Mouse (Mus musculus): ENCODE measurements at regions not wholly inside any gene's neighbourhood (a gene's known extent, or its start where the extent isn't known, plus 50 kb on each side); places are given as distances from the start of the nearest gene placed in this dataset.

GRCm38 (mm10) chr4:93225105-93225504 is 110.2 kb downstream of the Tusc1 start:
- DNase-seq (ENCODE audit: low read depth, low spot score), result peak; percentile 81

GRCm38 (mm10) chr4:93220747-93221146 is 114.6 kb downstream of the Tusc1 start:
- no peak for DNase-seq (ENCODE audit: low read depth, low spot score)

GRCm38 (mm10) chr4:93208399-93208798 is 126.9 kb downstream of the Tusc1 start:
- peak; percentile 31 for DNase-seq (ENCODE audit: low read depth, low spot score)

GRCm38 (mm10) chr4:93199811-93200210 is 135.5 kb downstream of the Tusc1 start:
- no peak for DNase-seq (ENCODE audit: low read depth, low spot score)

GRCm38 (mm10) chr4:93184332-93184731 is 151.0 kb downstream of the Tusc1 start:
- DNase-seq (ENCODE audit: low read depth, low spot score), result no peak
